Mouse (Mus musculus) heart, adult 11 months (tissue): Measurements from ENCODE around the gene Pdyn.

Experiments used
- DNase-seq: peaks from one replicate; pipeline ENCODE4 v3.0.0; 2022

Gene Pdyn

DNA sequence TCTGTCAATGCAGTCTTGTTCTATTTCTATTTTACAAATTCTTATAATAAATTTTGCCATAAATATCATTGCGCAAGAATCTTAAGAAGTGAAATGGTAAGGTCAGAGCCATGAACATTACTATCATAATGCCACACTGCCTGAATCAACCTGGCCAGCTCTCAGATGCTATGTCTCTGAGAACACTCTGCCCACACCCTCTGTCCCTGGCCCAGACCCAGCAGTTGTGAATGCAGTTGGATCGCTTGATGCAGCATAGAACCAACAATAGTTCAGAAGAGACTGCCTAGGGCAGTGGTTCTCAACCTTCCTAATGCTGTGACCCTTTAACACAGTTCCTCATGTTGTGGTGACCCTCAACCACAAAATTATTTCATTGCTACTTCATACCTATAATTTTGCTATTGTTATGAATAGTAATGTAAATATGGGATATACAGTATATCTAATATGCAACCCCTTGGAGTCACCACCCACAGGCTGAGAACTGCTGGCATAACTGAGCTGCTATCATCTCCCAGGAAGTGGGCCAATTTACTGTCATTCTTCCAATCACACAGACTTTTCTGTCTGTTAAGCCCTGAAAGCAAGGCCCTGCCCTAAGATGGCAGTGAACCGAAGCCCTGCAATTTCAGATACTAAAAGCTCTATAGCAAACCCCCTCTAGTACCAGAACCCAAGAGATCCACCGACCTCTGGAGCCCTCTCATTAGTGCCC lies 45.3 kb downstream of the Pdyn start:
- DNase-seq: no peak

DNA sequence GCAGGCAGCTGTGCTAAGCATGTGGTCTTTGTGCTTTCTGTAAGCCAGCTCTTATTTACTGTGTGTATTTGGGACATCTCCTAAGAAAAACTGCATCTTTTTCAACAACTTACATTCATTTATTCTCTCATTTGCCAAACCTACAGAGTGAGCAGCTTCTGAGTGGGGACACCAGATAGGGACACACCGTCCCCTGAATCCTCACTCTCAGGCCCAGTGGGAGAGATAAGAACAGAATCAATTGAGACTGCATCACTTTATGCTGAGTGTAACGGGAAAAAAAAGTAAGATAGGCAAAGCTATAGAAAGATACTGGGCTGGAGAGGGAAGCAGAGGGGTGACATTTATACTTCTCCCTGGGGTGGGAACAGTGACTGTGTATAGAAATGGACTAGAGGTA lies 46.0 kb downstream of the Pdyn start:
- no peak for DNase-seq

DNA sequence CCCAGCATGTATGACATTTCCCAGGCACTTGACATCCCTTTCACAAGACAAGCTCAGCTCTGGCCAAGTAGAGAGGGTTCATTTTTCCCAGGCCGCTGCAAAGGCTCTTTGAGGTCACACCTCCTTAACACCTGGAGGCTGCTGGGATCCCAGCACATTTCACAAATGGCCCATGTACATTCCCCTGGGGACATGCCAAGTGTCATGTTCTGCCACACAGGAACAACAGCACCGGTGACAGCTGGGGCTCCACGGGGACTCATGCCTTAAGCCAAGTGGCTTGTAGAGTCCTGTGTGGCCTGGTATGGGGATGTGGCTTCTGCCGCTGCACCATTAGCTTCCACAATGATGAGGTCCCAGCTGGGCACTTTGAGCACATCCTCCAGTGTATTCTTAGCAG lies 47.0 kb downstream of the Pdyn start:
- peak; percentile 92 for DNase-seq
